Mouse (Mus musculus) myocyte (in vitro differentiated cells): ENCODE measurements at regions not wholly inside any gene's neighbourhood (a gene's known extent, or its start where the extent isn't known, plus 50 kb on each side); places are given as distances from the start of the nearest gene placed in this dataset.

Experiments
- E2F4 ChIP-seq: IDR thresholded peaks from one replicate; pipeline ENCODE4 v1.6.1; 2011; ENCODE audit warnings: mild to moderate bottlenecking, control low read depth, moderate library complexity; ENCODE audit not compliant: insufficient read depth
- MYOG ChIP-seq, 3 experiments: IDR thresholded peaks; one replicate each; pipeline ENCODE4 v1.6.1; 2011; ENCODE audit warnings: control low read depth in 2 of 3, low read depth in 2 of 3, mild to moderate bottlenecking in 2 of 3; ENCODE audit not compliant: insufficient read length in 2 of 3, control insufficient read depth in 1 of 3, insufficient read depth in 1 of 3
- POLR2A ChIP-seq: IDR thresholded peaks from one replicate; pipeline ENCODE4 v1.6.1; 2011; ENCODE audit warnings: low read depth, mild to moderate bottlenecking, control low read depth, moderate library complexity; ENCODE audit not compliant: insufficient read length
- POLR2AphosphoS2 ChIP-seq: IDR thresholded peaks from one replicate; pipeline ENCODE4 v1.6.1; 2011; ENCODE audit warnings: low read depth, control low read depth; ENCODE audit not compliant: insufficient read length
- SRF ChIP-seq: IDR thresholded peaks from one replicate; pipeline ENCODE4 v1.6.1; 2011; ENCODE audit warnings: low read depth; ENCODE audit not compliant: control insufficient read depth, insufficient read length
- TCF12 ChIP-seq: IDR thresholded peaks from one replicate; pipeline ENCODE4 v1.6.1; 2011; ENCODE audit warnings: mild to moderate bottlenecking, control low read depth; ENCODE audit not compliant: poor library complexity, insufficient read depth, severe bottlenecking
- USF1 ChIP-seq: IDR thresholded peaks from one replicate; pipeline ENCODE4 v1.6.1; 2011; ENCODE audit warnings: low read depth, mild to moderate bottlenecking, control low read depth, moderate library complexity

- TF ChIP-seq POLR2AphosphoS2 (no peak), POLR2A (no peak), TCF12 (no peak), E2F4 (no peak), SRF (no peak), USF1 (no peak), MYOG (IDR thresholded peaks at IDR 0.05; ENCODE audit: control insufficient read depth in 1 of 3, insufficient read depth in 1 of 3, insufficient read length in 2 of 3, low read depth in 2 of 3) (no peak)
Measured at GRCm38 (mm10) chr13:72448458-72449058, 180.1 kb upstream of the Irx2 start.
